Mouse (Mus musculus) embryonic facial prominence, embryonic 15.5 days (tissue): ENCODE measurements around the gene Tmem88b. TPM values are rescaled to one million over a fixed set of nuclear protein-coding genes. Genes with fewer than 3 reads are reported as not detected.

Experiments
- ATAC-seq: fragments of 200-750 bp; cut with Nextera tagmentation; 2 replicates; pipeline ENCODE4 v1.8.0; 2017; ENCODE audit warnings: low read depth, moderate TSS enrichment; ENCODE audit not compliant: insufficient number of reproducible peaks, low FRiP score, low TSS enrichment
- H3K27ac ChIP-seq: fragments of 300-500 bp; sonication (generic); replicated peaks from 2 replicates; pipeline ENCODE4 v1.5.1; 2015; ENCODE audit warnings: mild to moderate bottlenecking, inconsistent platforms
- H3K27me3 ChIP-seq: fragments of 300-500 bp; sonication (generic); 2 replicates; pipeline ENCODE4 v1.6.1; 2015; ENCODE audit warnings: inconsistent platforms
- H3K36me3 ChIP-seq: fragments of 300-500 bp; sonication (generic); 2 replicates; pipeline ENCODE4 v1.6.1; 2015; ENCODE audit warnings: mild to moderate bottlenecking, inconsistent platforms
- H3K4me1 ChIP-seq: fragments of 300-500 bp; sonication (generic); 2 replicates; pipeline ENCODE4 v1.6.1; 2015; ENCODE audit warnings: inconsistent platforms
- H3K4me2 ChIP-seq: fragments of 300-500 bp; sonication (generic); replicated peaks from 2 replicates; pipeline ENCODE4 v1.6.1; 2015; ENCODE audit warnings: mild to moderate bottlenecking, inconsistent platforms
- H3K4me3 ChIP-seq: fragments of 300-500 bp; sonication (generic); replicated peaks from 2 replicates; pipeline ENCODE4 v1.5.1; 2015; ENCODE audit warnings: mild to moderate bottlenecking, inconsistent platforms
- H3K9ac ChIP-seq: fragments of 300-500 bp; sonication (generic); 2 replicates; pipeline ENCODE4 v1.6.1; 2015; ENCODE audit warnings: inconsistent platforms
- H3K9me3 ChIP-seq: fragments of 300-500 bp; sonication (generic); replicated peaks from 2 replicates; pipeline ENCODE4 v1.6.1; 2016; ENCODE audit warnings: inconsistent platforms
- WGBS: fragments of 180-500 bp; shearing (Covaris S2); methylation state at CpG from one replicate; pipeline ENCODE4 v1.1.7; 2015; 5-methylcytosine and 5-hydroxymethylcytosine counted together
- polyA plus RNA-seq: library from polyadenylated mRNA; unstranded; fragments of >200 nt; fragmentation: Nextera tagmentation; extraction: Ambion mirVana; gene quantifications from 2 replicates; pipeline ENCODE4 v1.2.1, GENCODE M21; 2015

The Tmem88b gene
- polyA plus RNA-seq, 1 experiment from 2014 or later = 0.76 TPM

- Histone ChIP-seq H3K9me3 (no peaks in the 10 kb centered on the region), H3K27ac (peak overlapping the region; percentile 96), H3K4me1 (peaks cover 20% of the 10 kb centered on the region), H3K4me2 (peak overlapping the region; percentile 79), H3K4me3 (peak overlapping the region; percentile 100), H3K27me3 (no peaks in the 10 kb centered on the region), H3K36me3 (peaks cover 73% of the 10 kb centered on the region), H3K9ac (peak overlapping the region; percentile 100)
- WGBS = under 1% methylated on average over 48 of the region's 49 CpGs
- ATAC-seq = peak; percentile 6; the same call in 1 of the 2 replicates
Observed at GRCm38 (mm10) chr4:155812665-155813181, 27.0 kb upstream of the Tmem88b start.

GRCm38 (mm10) chr4:155811929-155812664 is 26.4 kb upstream of the Tmem88b start, which contains the start of gene Ccnl2:
Ccnl2 (plus strand) TSS chr4:155812489.
- peaks cover 72% of the 10 kb centered on the region for H3K36me3 ChIP-seq
- no peaks in the 10 kb centered on the region for H3K27me3 ChIP-seq
- no peaks in the 10 kb centered on the region for H3K9me3 ChIP-seq
- peaks cover 20% of the 10 kb centered on the region for H3K4me1 ChIP-seq
- peak; percentile 100 for ATAC-seq
- H3K27ac ChIP-seq = peak within 1 kb of the TSS; percentile 96
- H3K4me3 ChIP-seq = peak within 1 kb of the TSS; percentile 100
- peak within 1 kb of the TSS; percentile 79 for H3K4me2 ChIP-seq
- WGBS = under 1% methylated on average over 59 of the region's 60 CpGs
- peak within 1 kb of the TSS; percentile 100 for H3K9ac ChIP-seq

- 83% methylated on average over 3 of the region's 3 CpGs for WGBS
- ATAC-seq = no peak
Observed at GRCm38 (mm10) chr4:155807841-155808240, 22.2 kb upstream of the Tmem88b start.

GRCm38 (mm10) chr4:155803340-155804041 is 17.8 kb upstream of the Tmem88b start:
- Histone ChIP-seq H3K36me3 (peaks cover 23% of the 10 kb centered on the region), H3K4me3 (peak overlapping the region; percentile 74), H3K4me2 (peak overlapping the region; percentile 69), H3K4me1 (peaks cover 21% of the 10 kb centered on the region), H3K27me3 (no peaks in the 10 kb centered on the region), H3K9ac (peak overlapping the region; percentile 74), H3K9me3 (no peaks in the 10 kb centered on the region), H3K27ac (peak overlapping the region; percentile 71)
- ATAC-seq = peak; percentile 96
- WGBS = under 1% methylated on average over 58 of the region's 58 CpGs

More at GRCm38 (mm10) chr4:155807841-155808240, 22.2 kb upstream of the Tmem88b start:
- Histone ChIP-seq H3K9me3 (no peaks in the 10 kb centered on the region), H3K27me3 (no peaks in the 10 kb centered on the region), H3K4me1 (peaks cover 25% of the 10 kb centered on the region), H3K9ac (no peak overlapping the region), H3K4me3 (no peak overlapping the region), H3K4me2 (no peak overlapping the region), H3K27ac (no peak overlapping the region), H3K36me3 (peaks cover 48% of the 10 kb centered on the region)

GRCm38 (mm10) chr4:155802741-155803339 is 17.2 kb upstream of the Tmem88b start, which contains the start of gene Mrpl20:
Mrpl20 (plus strand) TSS chr4:155802878.
- WGBS = 7% methylated on average over 12 of the region's 12 CpGs
- peaks cover 17% of the 10 kb centered on the region for H3K36me3 ChIP-seq
- H3K27ac ChIP-seq = peak within 1 kb of the TSS; percentile 71
- H3K9me3 ChIP-seq = no peaks in the 10 kb centered on the region
- ATAC-seq = peak; percentile 53
- H3K4me3 ChIP-seq = peak within 1 kb of the TSS; percentile 74
- peaks cover 21% of the 10 kb centered on the region for H3K4me1 ChIP-seq
- peak within 1 kb of the TSS; percentile 74 for H3K9ac ChIP-seq
- no peaks in the 10 kb centered on the region for H3K27me3 ChIP-seq
- peak within 1 kb of the TSS; percentile 69 for H3K4me2 ChIP-seq

GRCm38 (mm10) chr4:155802075-155802474 is 16.4 kb upstream of the Tmem88b start:
- Histone ChIP-seq H3K4me3 (no peak overlapping the region), H3K9ac (no peak overlapping the region), H3K27ac (no peak overlapping the region), H3K4me2 (no peak overlapping the region), H3K4me1 (peaks cover 21% of the 10 kb centered on the region), H3K27me3 (no peaks in the 10 kb centered on the region), H3K36me3 (peaks cover 11% of the 10 kb centered on the region), H3K9me3 (no peaks in the 10 kb centered on the region)
- no peak for ATAC-seq
- WGBS = 94% methylated on average over 1 of the region's 1 CpGs

GRCm38 (mm10) chr4:155793730-155794129 is 8.1 kb upstream of the Tmem88b start:
- 81% methylated on average over 2 of the region's 2 CpGs for WGBS
- no peak for ATAC-seq

GRCm38 (mm10) chr4:155791240-155791933 is 5.7 kb upstream of the Tmem88b start:
- H3K4me3 ChIP-seq = no peak overlapping the region
- 71% methylated on average over 24 of the region's 24 CpGs for WGBS

More at GRCm38 (mm10) chr4:155793730-155794129, 8.1 kb upstream of the Tmem88b start:
- Histone ChIP-seq H3K9ac (no peak overlapping the region), H3K4me3 (no peak overlapping the region), H3K4me1 (no peaks in the 10 kb centered on the region), H3K27me3 (no peaks in the 10 kb centered on the region; the same call in 1 of the 2 replicates), H3K27ac (no peak overlapping the region), H3K9me3 (no peaks in the 10 kb centered on the region), H3K4me2 (no peak overlapping the region), H3K36me3 (no peaks in the 10 kb centered on the region)

GRCm38 (mm10) chr4:155790650-155791161 is 5.0 kb upstream of the Tmem88b start:
- Histone ChIP-seq H3K4me3 (no peak overlapping the region), H3K4me1 (no peaks in the 10 kb centered on the region), H3K27me3 (no peaks in the 10 kb centered on the region), H3K27ac (0 out of 2 replicates have a peak overlapping the region, but pooled peaks have one; percentile 39), H3K4me2 (no peak overlapping the region), H3K9ac (no peak overlapping the region), H3K36me3 (no peaks in the 10 kb centered on the region), H3K9me3 (no peaks in the 10 kb centered on the region)
- WGBS = 46% methylated on average over 3 of the region's 3 CpGs
- ATAC-seq = peak; percentile 34; the same call in 1 of the 2 replicates

More at GRCm38 (mm10) chr4:155791240-155791933, 5.7 kb upstream of the Tmem88b start:
- ATAC-seq = no peak
- Histone ChIP-seq H3K4me2 (no peak overlapping the region), H3K9me3 (no peaks in the 10 kb centered on the region), H3K36me3 (no peaks in the 10 kb centered on the region), H3K9ac (no peak overlapping the region), H3K4me1 (no peaks in the 10 kb centered on the region), H3K27ac (0 out of 2 replicates have a peak overlapping the region, but pooled peaks have one; percentile 39), H3K27me3 (no peaks in the 10 kb centered on the region; the same call in 1 of the 2 replicates)

- H3K27ac ChIP-seq = 0 out of 2 replicates have a peak within 1 kb of the TSS, but pooled peaks have one; percentile 39
- ATAC-seq = peak; percentile 15; the same call in 1 of the 2 replicates
- no peak within 1 kb of the TSS for H3K4me3 ChIP-seq
- no peak within 1 kb of the TSS for H3K4me2 ChIP-seq
- H3K9ac ChIP-seq = no peak within 1 kb of the TSS
- H3K9me3 ChIP-seq = no peaks in the 10 kb centered on the region
- 76% methylated on average over 3 of the region's 3 CpGs for WGBS
- no peaks in the 10 kb centered on the region for H3K4me1 ChIP-seq
- no peaks in the 10 kb centered on the region for H3K36me3 ChIP-seq
- no peaks in the 10 kb centered on the region for H3K27me3 ChIP-seq
Observed at GRCm38 (mm10) chr4:155790021-155790489, 4.4 kb upstream of the Tmem88b start, which contains the start of gene Ankrd65. Ankrd65 (plus strand) TSS chr4:155790439.
